28 mouse cellular contexts compared by ENCODE assay signal in the genomic region with DNA sequence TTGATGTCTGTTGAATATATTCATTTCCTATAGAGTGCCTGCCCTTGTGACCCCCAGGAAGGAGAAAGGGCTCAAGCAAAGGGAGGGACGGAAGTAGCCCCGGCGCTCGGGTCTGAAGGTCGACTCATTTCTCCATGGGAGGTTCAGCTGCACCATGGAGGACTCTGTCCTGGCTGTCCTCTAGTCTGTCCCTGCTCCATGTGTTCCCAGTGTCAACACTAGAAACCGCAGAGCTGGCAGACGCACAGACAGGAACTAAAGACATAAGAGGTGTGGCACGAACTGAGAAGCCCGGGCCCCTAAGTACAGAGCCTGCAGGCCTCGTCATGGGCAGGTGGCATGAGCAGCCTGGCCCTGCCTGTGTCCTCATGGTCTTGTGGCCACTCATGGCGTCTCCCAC.
A peak's percentile ranks its signal among the peaks of the same experiment; 100 is the strongest.
DNase-seq lines count a peak whose midpoint lies in the region; ATAC-seq lines count a peak whose summit lies in the region.
"Had no signal": no experiment of that assay in that cellular context is flagged by ENCODE, and none has a peak within 500 bp of the region (broad histone marks: within the 10 kb centered on the region; RNA-seq: fewer than 3 reads in every experiment).

No protein-coding gene starts in this region.

- H3K9ac ChIP-seq in heart, embryonic 12.5 days: no peak overlapping the region
- H3K9ac ChIP-seq: limb, embryonic 12.5 days; liver, embryonic 13.5 days; midbrain, embryonic 15.5 days; neural tube, embryonic 13.5 days had no signal

- H3K4me2 ChIP-seq in heart, embryonic 12.5 days: no peak overlapping the region
- H3K4me2 ChIP-seq: heart, embryonic 11.5 days; limb, embryonic 12.5 days; liver, embryonic 13.5 days; midbrain, embryonic 15.5 days; neural tube, embryonic 13.5 days had no signal

- H3K27me3 ChIP-seq in heart, embryonic 12.5 days (replicated peaks): no peaks in the 10 kb centered on the region
- H3K27me3 ChIP-seq: limb, embryonic 12.5 days; liver, embryonic 13.5 days; midbrain, embryonic 15.5 days; neural tube, embryonic 13.5 days; Patski had no signal

- H3K36me3 ChIP-seq in heart, embryonic 12.5 days: peaks cover 90% of the 10 kb centered on the region

- H3K27ac ChIP-seq in heart, embryonic 12.5 days (ENCODE audit: poor library complexity, severe bottlenecking): no peak overlapping the region
- H3K27ac ChIP-seq: embryonic facial prominence, embryonic 10.5 days; forebrain, embryonic 10.5 days; gastrocnemius, adult 2 months; hindbrain, postnatal 0 days; kidney, postnatal 0 days; limb, embryonic 12.5 days; liver, embryonic 13.5 days; macrophage; midbrain, embryonic 15.5 days; neural tube, embryonic 13.5 days had no signal

- 0 out of 2 replicates have a peak, but pooled peaks have one; percentile 2 for ATAC-seq in heart, embryonic 12.5 days (ENCODE audit: insufficient number of reproducible peaks, low FRiP score)
- ATAC-seq in activated CD4-positive, CD25-positive, alpha-beta regulatory T cell, adult 4 months: no peak
- ATAC-seq: CD4-positive, CD25-positive, alpha-beta regulatory T cell, adult 4 months; midbrain, embryonic 15.5 days; Patski had no signal

- no peaks in the 10 kb centered on the region for H3K9me3 ChIP-seq in heart, embryonic 12.5 days (replicated peaks)
- H3K9me3 ChIP-seq: embryonic facial prominence, embryonic 10.5 days; forebrain, embryonic 10.5 days; limb, embryonic 12.5 days; liver, embryonic 13.5 days; midbrain, embryonic 15.5 days; neural tube, embryonic 13.5 days had no signal

- H3K4me1 ChIP-seq in heart, embryonic 12.5 days (replicated peaks): no peaks in the 10 kb centered on the region
- H3K4me1 ChIP-seq: embryonic facial prominence, embryonic 10.5 days; forebrain, embryonic 10.5 days; limb, embryonic 12.5 days; midbrain, embryonic 15.5 days; neural tube, embryonic 13.5 days had no signal

- WGBS in heart, embryonic 12.5 days: 95% methylated on average over 11 of the region's 11 CpGs

- no peak for DNase-seq in heart, adult 18-20 months
- peak; percentile 80 to 84 for DNase-seq in lung, adult 18-20 months
- no peak for DNase-seq in lung, postnatal 10 days
- DNase-seq in lung, postnatal 36 days: peak; percentile 82
- no peak for DNase-seq in urinary bladder, postnatal 10 days (ENCODE audit: low spot score)
- DNase-seq: adrenal gland, adult 2 months; cerebellum, adult 11 months; gastrocnemius, adult 2 months; heart, postnatal 10 days; layer of hippocampus, postnatal 36 days; retina, postnatal 1 day; thymus, adult 18-20 months; thymus, postnatal 36 days had no signal

- H3K4me3 ChIP-seq in heart, embryonic 12.5 days: no peak overlapping the region
- H3K4me3 ChIP-seq: embryonic facial prominence, embryonic 10.5 days; forebrain, embryonic 10.5 days; gastrocnemius, adult 2 months; limb, embryonic 12.5 days; liver, embryonic 13.5 days; midbrain, embryonic 15.5 days; myocyte; neural tube, embryonic 13.5 days had no signal

Comparison
In these comparisons a context has a peak if more than half of its experiments do, and no peak if none do; other contexts are left out.
1. DNase-seq: peak in lung, adult 18-20 months (2 of 2) and lung, postnatal 36 days (single experiment); none in heart, adult 18-20 months (0 of 2), lung, postnatal 10 days (single experiment) and urinary bladder, postnatal 10 days (single experiment).